Mouse (Mus musculus) testis, postnatal 14 days (tissue): Measurements from ENCODE around the gene Hltf.
"Not testable (repeated sequence)": the region's sequence is repeated elsewhere in the genome, so short reads cannot be mapped to it uniquely, and the experiment has no call there.

ENCODE experiments used
- DNase-seq: peaks from one replicate; pipeline ENCODE4 v3.0.0; 2021; ENCODE audit warnings: low spot score

Gene Hltf

GRCm38 (mm10) chr3:20104776-20105175 lies 47.2 kb downstream of the Hltf start:
- no peak for DNase-seq

DNA sequence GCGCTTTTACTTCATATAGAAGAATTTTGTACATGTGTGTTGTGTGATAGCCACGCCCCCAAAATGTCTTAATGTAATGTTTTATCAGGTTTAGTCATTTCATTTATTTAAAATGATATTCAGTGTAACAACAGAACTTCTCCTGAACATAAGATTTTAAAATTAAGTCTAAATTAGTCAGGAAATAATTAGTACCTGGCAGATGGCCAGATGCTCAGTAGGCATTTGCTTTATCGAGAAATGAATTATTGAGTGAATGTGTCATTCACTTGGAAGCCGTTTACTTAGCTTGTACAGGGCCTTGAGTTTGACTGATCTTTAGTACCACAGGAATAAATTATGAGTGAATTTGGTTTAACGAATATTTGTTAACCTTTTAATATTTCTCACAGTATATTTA lies 51.3 kb downstream of the Hltf start:
- no peak for DNase-seq

DNA sequence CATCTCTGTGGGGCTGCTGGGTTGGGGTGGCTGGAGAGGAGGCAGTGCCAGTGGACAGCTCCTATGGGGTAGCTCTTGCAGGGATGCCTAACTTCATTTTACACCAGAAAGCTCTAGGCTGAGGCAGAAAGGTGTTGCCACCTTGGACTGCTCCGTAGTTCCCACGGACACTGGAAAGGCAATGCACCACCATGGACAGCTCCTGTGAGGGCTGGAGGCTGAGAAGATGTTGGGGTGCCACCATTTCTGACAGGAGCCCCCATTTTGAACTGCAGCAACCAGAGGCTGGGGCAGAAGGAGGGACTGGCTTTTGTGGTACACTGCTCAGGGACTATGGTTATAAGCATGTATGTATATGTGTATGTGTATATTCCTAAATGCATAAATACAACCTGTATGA lies 54.3 kb downstream of the Hltf start:
- no peak for DNase-seq

DNA sequence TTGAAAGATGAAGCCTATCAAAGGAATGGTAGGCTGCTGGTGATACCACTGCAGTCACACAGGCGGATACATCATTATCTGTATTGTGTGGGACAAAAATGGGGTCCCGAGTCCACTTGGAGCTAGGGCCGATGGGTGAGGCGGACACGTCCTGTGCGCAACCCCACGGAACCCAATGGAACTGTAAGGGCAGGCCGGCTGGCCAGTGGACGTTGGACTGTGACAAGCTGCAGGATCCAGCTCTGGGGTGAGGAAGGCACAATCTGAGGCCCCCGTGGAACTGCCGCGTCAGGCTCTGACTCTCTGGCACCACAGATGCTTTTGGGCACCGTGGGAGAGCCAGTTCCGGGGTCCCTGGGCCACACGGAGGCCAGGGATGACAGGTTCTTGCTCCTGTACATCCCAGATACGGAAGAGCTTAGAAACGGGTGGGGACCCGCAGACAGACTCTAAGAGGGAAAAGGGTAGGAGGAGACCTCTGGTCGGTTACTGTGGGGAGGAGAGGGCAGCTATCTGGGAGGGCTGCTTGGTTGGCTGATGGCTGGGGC lies 61.5 kb downstream of the Hltf start:
- DNase-seq, result no peak

- DNase-seq, result no peak
These were observed 62.2 kb downstream of the Hltf start for GRCm38 (mm10) chr3:20119686-20120244.

- DNase-seq, result not testable (repeated sequence)
These were observed 64.0 kb downstream of the Hltf start for GRCm38 (mm10) chr3:20121582-20121981.

DNA sequence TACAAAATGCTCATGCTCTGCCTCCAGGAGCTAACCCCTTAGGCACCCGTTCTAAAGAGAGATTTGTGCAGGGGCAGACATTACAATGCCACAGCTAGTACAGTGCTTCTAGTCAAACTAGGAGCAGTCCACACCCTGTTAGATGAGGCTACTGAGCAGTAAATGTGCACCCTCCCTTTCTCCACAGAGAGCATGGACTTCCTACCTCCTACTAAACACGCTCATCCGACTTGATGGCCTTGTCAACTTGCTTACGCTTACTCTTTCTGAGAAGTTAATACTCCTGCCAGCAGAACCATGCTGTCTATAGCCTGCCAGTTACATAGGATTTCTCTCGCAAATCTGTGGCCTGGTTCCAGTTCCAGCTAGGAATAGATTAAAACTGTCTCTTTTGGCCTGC lies 68.0 kb downstream of the Hltf start:
- DNase-seq, result no peak

DNA sequence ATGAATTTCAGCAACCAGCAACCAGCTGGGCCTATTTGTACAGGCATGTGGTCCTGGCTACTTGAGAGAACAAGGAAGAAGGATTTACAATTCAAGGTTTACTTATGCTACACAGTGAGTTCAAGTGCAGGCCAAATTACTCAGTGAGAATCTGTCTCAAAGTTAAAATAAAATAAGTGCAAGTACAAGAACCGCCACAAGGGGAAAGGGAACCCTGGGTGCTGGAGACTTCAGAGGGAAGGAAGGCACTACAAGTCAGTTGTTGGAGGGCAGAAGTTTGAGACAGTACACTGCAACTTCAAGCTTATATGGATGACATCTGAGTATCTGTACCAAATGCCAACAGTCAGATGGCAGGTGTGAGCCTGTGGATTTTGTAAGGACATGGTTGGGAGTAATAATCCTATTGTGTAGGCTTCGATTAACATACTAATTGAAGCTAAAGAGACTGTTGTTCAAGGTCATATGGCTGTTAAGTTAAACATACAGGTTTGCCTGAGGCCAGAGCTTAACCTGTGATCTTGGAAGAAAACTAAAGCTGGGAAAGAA lies 69.5 kb downstream of the Hltf start:
- DNase-seq, result no peak

DNA sequence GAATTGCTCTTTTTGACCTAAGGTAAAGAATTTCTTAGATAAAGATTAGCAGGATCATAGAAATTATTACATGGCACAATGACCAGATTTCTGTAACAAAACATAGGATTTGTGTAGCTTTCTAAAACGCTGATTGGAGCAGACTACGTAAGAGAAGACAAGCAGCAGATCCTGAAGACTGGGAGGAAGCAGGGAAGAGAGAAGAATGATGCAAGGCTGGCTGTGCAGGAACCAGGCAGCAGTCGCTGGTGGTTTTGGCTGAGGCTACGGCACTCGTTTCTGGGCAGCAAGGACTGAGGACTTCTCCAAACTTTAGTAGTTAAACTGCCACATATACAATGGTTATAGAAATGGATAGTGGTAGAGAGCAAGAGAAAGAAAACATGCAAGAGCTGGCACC lies 71.9 kb downstream of the Hltf start:
- no peak for DNase-seq

DNA sequence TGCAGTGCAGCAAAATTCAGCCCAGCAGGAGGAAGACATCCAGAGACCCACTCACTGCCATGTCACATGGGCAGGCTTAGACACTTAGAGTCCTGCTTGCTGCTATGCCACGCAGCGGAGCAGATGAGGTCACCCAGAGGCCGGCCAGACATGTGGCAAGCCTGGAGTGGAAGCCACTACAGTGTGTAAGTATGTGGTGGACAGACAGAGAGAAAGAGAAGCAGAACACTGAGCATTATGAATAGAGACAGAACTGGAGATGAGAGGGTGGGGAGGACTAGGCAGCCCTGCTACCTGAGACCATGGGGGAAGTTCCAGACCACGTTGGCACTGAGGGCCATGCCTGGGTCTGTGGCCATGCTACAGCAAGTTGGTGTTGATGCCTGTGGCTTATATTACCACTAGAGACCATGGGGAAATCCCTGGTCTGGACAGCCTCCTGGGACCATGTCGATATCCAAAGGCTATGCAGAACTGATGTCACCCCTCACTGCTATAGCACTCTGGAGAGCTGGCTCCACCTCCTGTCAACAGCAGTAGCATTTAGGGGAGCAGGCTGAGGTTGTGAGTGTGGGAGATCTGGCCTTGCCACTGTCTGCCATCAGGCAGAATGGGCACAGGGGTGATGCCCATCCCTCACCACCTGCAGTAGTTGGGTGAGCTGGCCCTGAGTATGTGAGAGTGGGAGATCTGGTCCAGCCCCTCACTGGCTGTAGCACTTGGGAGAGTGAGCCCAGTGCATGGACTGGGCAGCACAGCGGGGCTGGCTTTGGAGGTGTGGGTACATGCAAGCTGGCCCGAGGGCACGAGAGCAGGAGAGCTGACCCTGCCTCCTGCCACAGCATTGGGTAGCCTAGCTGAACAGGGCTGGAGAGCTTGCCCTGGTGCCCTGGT lies 73.1 kb downstream of the Hltf start:
- no peak for DNase-seq

DNA sequence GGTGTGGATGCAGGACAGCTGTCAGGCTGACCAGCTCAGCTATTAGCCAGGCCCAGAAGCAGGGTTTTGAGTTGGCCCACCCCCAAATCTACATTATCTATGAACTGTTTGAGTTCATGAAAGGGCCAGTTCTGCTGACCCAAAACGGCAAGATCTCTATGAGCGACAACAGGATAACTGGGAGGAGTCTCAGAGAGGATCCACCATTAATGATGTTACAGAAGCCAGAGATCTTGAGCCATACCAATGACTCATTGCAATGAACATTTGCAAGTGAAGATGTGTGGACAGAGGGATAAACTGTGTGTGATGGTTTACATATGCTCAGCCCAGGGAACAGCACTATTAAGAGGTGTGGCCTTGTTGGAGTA lies 73.7 kb downstream of the Hltf start:
- DNase-seq, result no peak

DNA sequence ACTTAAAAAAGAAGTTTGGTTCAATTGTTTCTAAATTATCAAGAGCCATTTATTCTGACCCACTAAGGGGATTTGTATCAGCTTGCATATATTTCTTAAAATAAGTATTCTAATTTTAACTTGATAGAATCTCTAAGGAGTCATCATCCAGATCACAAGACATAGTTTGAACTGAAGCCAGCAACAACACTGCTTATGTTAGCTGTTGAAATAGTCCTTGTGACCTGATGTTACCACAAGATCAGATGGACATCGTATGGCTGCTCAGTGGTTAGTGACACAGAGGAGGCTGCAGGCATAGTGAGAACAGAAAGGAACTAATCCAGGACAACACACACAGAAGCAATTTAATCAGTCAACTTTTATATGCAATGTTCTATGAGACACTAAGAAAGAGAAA lies 75.1 kb downstream of the Hltf start:
- no peak for DNase-seq

DNA sequence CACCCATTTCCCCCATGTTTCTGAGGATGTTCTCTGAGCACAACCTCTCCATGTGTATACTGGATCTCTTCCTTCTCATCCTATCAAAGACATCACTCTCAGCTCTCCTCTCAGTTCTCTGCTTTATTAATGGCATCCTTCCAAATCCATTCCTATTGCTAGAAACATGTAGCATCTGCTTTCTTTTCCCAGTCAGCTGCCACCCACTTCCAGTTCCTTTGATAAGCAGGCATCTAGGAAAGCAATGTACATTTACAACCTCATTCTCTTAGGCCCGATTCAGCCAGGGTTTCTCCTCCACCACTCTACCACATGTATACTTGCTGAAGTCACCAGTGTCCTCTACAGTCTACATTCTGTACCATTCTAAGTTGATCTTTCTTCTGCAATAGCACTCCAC lies 76.1 kb downstream of the Hltf start:
- DNase-seq, result no peak

DNA sequence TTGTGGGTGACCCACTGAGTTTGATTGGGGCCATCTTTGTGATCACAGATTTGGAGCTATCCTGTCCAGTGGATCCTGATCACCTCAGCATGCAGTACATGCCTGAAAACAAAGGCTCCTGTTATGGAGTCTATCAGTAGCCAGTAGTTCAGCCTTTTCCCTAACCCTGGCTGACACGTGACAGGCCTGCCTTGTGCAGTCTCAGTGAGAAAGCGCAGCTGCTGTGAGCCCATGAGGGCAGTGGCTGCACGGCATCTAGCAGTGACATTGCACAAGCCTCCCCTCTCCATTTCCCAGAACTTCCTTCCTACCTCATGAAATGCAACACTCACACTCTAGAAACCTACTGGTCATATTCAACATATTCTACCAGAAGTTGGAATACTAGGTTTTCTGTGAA lies 76.9 kb downstream of the Hltf start:
- DNase-seq, result no peak

- no peak for DNase-seq
These were observed 79.4 kb downstream of the Hltf start for GRCm38 (mm10) chr3:20136868-20137581.

DNA sequence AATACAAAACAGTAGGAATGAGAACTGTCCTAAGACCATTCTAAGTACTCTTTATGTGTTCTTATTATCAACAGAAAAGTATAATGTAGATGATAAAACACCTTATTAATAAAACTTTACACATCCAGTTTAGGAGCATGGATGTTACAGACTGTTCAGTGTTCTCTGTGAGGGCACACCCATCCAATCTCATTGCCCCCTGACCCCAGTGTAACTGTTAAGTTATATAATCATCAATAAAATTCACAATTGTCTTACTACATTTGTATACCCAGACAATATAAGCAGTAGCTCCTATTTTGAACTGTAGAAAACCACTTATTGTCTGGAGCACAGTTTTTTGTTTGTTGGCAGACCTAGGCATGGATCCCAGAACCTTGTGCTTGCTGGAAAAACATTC lies 83.6 kb downstream of the Hltf start:
- no peak for DNase-seq

DNA sequence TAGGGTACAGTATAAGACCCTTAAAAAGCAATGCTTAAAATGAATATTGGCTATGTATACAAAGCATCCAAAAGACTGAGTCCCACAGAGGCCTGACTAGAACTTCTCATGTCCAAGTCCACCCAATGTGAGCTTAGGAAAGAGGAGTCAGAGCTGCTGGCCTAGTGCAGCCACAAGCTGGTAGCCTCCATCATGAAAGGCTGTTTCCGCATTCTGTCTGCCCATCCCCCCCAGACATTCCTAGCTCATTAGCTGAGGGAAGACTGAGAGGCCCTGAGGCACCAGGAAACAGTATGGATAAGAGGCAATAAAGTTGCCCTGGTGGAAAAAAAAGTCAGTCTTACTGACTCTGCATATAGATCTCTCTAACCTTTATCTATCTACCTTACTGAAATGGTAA lies 84.1 kb downstream of the Hltf start:
- no peak for DNase-seq

- DNase-seq, result no peak
These were observed 84.5 kb downstream of the Hltf start for GRCm38 (mm10) chr3:20142101-20142500.

GRCm38 (mm10) chr3:20142576-20142975 lies 85.0 kb downstream of the Hltf start:
- DNase-seq, result no peak

DNA sequence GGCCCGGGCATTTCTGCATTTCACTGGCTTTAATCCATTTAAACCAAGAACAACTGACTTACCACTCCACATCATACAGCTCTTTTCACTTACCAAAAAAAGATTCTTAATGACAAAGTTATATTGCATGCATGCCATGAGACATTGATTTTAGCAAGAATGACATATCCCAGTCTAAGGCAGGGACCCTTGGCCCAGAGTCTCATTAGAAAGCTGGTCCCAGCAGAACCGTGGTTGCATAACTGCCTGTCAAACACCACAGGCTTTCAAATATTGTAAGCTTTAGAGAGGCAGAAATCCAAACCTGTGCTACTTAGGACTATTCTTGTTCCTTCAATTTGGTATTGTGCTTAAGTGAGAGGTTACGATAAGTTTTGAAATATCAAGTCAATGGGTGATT lies 86.1 kb downstream of the Hltf start:
- no peak for DNase-seq

GRCm38 (mm10) chr3:20144401-20144800 lies 86.8 kb downstream of the Hltf start:
- DNase-seq, result no peak

GRCm38 (mm10) chr3:20145696-20146113 lies 88.1 kb downstream of the Hltf start:
- DNase-seq, result no peak
